Mouse (Mus musculus) telencephalon, adult 2 months (tissue): ENCODE measurements at regions not wholly inside any gene's neighbourhood (a gene's known extent, or its start where the extent isn't known, plus 50 kb on each side); places are given as distances from the start of the nearest gene placed in this dataset.
"Not testable (repeated sequence)": the region's sequence is repeated elsewhere in the genome, so short reads cannot be mapped to it uniquely, and the experiment has no call there.

Source experiments
- DNase-seq: peaks from one replicate; pipeline ENCODE4 v3.0.0-alpha.2; 2011; ENCODE audit warnings: low read depth, low spot score

- DNase-seq: peak; percentile 45
Observed at GRCm38 (mm10) chr4:153616058-153616457, 133.4 kb upstream of the Ajap1 start.

- DNase-seq: no peak
Observed at GRCm38 (mm10) chr4:153616938-153617337, 134.3 kb upstream of the Ajap1 start.

GRCm38 (mm10) chr4:153620871-153621270, 138.3 kb upstream of the Ajap1 start:
- no peak for DNase-seq

DNA sequence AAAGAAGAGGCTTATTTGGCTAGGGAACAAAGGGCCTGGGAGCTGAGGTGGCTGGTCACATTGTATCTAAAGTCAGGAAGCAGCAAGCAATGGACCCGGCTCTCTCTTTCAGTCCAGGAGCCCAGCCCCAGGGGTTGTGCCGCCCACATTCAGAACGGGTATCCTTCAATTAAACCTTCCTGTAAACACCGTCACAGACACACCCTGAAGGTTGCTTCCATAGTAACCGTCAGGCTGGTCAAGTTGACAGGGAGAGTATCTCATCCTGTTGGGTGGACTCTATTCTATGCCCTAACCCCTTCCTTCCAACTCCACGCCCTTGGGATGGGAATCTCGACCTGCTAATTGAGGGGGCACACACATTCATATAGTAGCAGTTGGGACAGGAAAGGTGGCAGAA, 148.6 kb upstream of the Ajap1 start:
- DNase-seq: no peak

- DNase-seq: no peak
Observed at GRCm38 (mm10) chr4:153632056-153632455, 149.4 kb upstream of the Ajap1 start.

DNA sequence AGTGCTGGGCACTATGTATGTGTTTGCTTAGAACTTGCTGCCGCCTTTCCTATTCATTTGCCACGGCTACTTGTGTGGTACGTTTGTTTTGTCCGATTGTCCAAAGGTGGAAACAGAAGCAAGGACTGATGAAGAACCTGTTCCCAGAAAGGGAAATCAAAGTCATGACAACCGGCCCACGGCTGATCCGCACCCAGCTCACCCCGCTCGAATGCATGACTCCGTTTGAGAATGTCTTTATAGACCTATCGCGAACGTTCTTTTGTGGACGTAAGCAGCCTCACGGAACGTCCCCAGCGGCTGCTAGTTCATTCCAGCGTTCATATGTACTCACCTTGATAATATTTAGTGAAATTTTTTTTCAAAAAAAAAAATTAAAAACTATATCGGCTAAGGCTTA, 149.9 kb upstream of the Ajap1 start:
- DNase-seq: no peak

DNA sequence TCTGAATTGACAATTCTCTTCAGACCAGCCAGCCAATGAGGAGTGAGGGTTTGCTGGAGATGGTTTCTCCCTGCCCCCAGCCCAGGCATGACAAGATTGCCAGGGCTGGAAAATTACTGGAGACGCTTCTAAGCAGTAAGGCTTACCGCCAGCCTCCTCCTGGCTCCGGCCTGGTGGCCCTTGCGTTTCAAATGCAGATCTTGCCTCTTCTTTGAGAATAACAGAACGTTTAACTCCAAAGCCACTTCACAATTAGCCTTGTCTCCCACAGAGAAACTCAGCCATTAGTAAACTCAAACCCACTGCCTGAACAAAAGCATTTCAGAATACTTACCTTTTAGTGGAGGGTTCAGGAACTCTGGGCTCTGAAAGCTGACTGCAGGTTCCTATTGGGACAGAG, 150.6 kb upstream of the Ajap1 start:
- no peak for DNase-seq

- no peak for DNase-seq
Observed at GRCm38 (mm10) chr4:153634221-153634881, 151.7 kb upstream of the Ajap1 start.

DNA sequence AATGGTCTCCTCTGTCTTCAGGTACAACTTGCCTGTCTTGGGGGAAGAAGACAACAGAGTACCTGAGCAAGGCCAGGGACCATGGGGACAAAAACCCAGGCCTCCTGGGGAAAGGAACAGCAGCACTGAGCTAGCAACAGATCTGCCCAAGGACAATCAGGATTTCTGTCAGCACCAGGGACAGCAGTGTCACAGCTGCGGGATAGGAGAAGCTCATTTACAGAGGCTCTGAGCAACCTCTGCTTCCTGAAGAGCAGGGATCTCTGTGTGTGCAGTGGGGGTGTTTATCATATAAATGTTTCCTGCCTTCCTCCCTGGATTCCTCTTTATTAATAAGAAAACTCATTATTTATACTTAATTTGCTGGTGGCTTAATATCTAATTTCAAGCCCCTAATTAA, 155.4 kb upstream of the Ajap1 start:
- no peak for DNase-seq

DNA sequence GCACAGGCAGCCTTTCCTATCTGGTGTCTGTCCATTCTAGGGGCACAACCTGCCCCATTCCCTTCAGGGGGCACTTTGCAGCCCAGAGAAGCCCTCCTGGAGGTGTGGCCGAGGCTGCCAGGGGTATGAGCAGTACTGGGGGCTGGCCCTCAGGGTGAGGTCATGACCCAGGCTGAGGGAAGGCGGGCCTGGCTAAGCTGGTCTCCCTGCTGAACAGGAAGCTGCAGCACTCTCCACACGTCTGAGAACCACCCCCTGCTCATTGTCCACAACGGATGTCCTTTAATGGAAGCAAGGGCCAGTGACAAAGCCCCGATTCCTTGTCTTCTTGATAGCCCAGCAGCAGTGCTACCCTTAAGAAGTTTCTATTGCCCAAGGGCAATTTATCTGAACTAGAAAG, 169.2 kb upstream of the Ajap1 start:
- no peak for DNase-seq

DNA sequence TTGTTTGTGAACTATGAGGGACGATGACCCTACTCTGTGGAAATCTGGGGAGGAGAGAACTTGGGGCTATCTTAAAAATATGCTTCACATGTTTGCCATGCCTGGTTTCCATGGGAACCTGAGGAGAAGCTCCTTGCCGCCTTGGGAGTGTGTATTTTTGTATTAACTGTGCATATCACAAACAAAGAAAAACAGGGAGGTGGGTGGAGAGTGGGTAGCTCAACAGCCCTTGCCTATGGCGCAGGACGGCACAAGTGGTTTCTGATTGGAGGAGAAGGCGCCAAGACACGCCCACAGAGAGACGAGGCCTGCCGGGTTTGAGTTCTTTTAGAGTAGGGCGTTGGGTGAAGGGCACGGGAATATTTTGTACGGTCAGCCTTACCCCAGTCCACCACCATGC, 170.2 kb upstream of the Ajap1 start:
- peak; percentile 68 for DNase-seq

- no peak for DNase-seq
Observed at GRCm38 (mm10) chr4:153662731-153663130, 180.1 kb upstream of the Ajap1 start.

- not testable (repeated sequence) for DNase-seq
Observed at GRCm38 (mm10) chr4:153666626-153667236, 184.1 kb upstream of the Ajap1 start.

DNA sequence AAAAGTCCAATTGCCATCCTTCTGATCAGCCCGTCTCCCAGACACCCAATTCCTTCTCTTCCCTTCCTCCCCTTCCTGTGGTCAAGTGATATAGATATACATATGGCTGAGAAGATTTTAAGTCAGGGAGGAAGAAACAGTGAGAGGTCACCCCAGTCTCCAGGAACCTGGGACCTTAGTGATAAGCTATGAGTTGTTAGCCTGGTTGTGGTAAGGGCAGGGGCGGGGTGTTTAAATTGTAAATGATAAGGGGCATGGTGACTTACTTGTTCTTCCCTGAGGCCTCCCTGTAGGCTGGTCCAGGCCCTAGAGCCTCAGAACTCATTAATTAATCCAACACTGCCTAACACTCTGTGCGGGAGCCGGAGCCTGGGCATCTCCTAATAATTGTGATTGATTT, 186.5 kb upstream of the Ajap1 start:
- DNase-seq: no peak

DNA sequence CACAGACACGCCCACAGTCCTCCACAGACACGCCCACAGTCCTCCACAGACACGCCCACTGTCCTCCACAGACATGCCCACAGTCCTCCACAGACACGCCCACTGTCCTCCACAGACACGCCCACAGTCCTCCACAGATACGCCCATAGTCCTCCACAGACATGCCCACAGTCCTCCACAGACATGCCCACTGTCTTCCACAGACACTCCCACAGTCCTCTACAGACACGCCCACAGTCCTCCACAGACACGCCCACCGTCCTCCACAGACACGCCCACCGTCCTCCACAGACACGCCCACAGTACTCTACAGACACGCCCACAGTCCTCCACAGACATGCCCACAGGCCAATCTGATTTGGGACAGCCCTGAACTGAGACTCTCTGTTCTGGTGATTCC, 187.6 kb upstream of the Ajap1 start:
- no peak for DNase-seq

DNA sequence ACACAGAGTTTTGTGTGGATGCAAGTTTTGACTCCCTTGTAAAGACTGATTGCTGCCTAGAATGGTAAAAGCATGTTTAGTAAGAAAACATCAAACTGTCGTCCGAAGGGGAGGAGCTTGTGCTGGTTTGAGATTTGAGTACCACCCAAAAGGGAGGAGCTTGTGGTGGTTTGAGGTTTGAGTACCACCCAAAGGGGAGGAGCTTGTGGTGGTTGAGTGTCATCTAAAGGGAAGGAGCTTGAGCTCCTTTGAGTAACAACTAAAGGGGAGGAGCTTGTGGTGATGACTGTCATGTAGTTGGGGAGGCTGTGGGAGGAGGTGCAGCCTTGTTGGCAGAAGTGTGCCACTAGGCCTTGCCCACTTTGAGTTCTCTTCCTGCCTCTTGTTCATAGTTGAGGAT, 192.8 kb upstream of the Ajap1 start:
- no peak for DNase-seq

DNA sequence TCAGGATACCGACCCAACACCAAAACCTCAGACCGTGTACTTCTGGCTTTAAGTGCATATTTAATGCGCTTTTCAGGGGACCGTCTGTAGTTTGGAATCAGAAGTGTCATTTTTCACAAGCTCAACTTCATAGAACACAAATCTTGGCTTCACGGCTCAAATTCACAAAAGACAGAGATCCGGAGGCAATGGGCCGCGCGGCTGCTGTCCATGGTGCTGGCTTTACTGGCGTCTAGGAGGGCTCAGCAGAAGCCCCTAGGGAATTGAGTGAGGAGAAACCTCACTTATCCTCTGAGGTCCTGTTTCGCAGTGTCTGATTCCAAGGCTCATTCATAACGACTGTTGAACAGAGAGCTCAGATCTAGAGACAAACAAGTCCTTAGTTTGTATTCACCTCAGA, 196.5 kb upstream of the Ajap1 start:
- no peak for DNase-seq

- no peak for DNase-seq
Observed at GRCm38 (mm10) chr4:153688441-153688840, 205.8 kb upstream of the Ajap1 start.

- DNase-seq: no peak
Observed at GRCm38 (mm10) chr4:153693881-153694280, 211.3 kb upstream of the Ajap1 start.

DNA sequence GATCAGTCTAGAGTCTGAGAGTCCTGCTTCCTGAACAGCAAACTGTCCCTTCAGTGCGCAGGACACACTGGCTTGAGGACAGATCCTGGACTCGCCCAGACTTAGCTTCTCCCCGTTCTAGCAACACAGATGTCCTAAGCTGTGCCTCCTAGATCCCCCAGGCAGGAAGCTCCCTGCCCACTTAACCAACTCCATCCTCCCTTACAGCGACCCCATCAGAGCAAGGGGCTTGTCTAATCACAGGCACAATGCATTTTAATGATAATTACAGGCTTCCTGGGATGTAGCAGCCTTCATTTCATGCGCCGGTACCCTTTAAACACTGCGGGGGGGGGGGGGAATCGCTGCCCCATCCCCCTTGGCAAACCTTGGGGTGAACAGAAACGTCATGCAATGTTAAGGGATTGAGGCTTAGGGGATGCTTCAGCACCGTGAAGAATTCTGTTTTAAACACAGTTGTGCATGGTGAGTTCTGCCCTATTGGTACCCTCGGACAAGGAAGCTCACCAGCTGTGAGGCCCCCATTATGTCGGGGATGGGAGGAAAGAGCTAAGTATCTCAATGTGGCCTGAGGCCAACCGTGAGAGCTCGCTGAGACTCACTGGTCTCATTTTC, 213.9 kb upstream of the Ajap1 start:
- no peak for DNase-seq

- no peak for DNase-seq
Observed at GRCm38 (mm10) chr4:153707218-153707617, 224.6 kb upstream of the Ajap1 start.

GRCm38 (mm10) chr4:153714995-153715645, 232.5 kb upstream of the Ajap1 start:
- no peak for DNase-seq

GRCm38 (mm10) chr4:153717273-153717672, 234.7 kb upstream of the Ajap1 start:
- DNase-seq: no peak
